Comparison of ENCODE assay signal across 28 mouse cellular contexts in genomic region chr7:27314393-27314792, GRCm38 (mm10). TPM values are rescaled to one million over a fixed set of nuclear protein-coding genes. Genes with fewer than 3 reads are reported as not detected.
DNase-seq lines count a peak whose midpoint lies in the region; ATAC-seq and TF ChIP-seq lines count a peak whose summit lies in the region.
"Had no signal": no experiment of that assay in that cellular context is flagged by ENCODE, and none has a peak within 500 bp of the region (broad histone marks: within the 10 kb centered on the region; RNA-seq: fewer than 3 reads in every experiment).

No protein-coding gene starts in this region.

- ATAC-seq in liver, embryonic 14.5 days (ENCODE audit: insufficient read depth) = no peak
- ATAC-seq in liver, embryonic 12.5 days = no peak
- no peak for ATAC-seq in activated CD4-positive, CD25-positive, alpha-beta regulatory T cell, adult 4 months
- ATAC-seq: hindbrain, embryonic 16.5 days had no signal

- DNase-seq in heart, adult 2 months = no peak
- DNase-seq in heart, embryonic 10.5 days (ENCODE audit: low spot score) = no peak
- no peak for DNase-seq in liver, embryonic 14.5 days (ENCODE audit: low read depth in 3 of 3, low spot score in 3 of 3)
- DNase-seq in induced T-regulatory cell, adult 2 months (ENCODE audit: low read depth) = peak; percentile 29
- no peak for DNase-seq in urinary bladder, adult 2 months (ENCODE audit: low spot score)
- DNase-seq: adrenal gland, postnatal 25 days; cerebellum, adult 2 months; cerebellum, postnatal 36 days; gastrocnemius, postnatal 10 days; heart, postnatal 4 days; kidney, adult 2 months; kidney, postnatal 25 days; layer of hippocampus, adult 9-11 months; right cerebral cortex, adult 18-20 months; thymus, adult 18-20 months; thymus, postnatal 4 days had no signal

- peaks cover 4% of the 10 kb centered on the region for H3K4me1 ChIP-seq in heart, adult 2 months (ENCODE audit: control insufficient read depth, insufficient read depth, low read length)
- peaks cover 12% of the 10 kb centered on the region for H3K4me1 ChIP-seq in heart, embryonic 10.5 days
- H3K4me1 ChIP-seq in liver, embryonic 14.5 days (replicated peaks; ENCODE audit: control insufficient read depth in 2 of 2, insufficient read depth in 2 of 2, low read length in 1 of 2) = no peaks in the 10 kb centered on the region
- H3K4me1 ChIP-seq in liver, embryonic 12.5 days = peaks cover 6% of the 10 kb centered on the region
- no peaks in the 10 kb centered on the region for H3K4me1 ChIP-seq in ES-Bruce4 (ENCODE audit: control insufficient read depth, insufficient read depth, low read length)

- no peaks in the 10 kb centered on the region for H3K27me3 ChIP-seq in heart, adult 2 months (ENCODE audit: control insufficient read depth, insufficient read depth, low read length)
- H3K27me3 ChIP-seq in heart, embryonic 10.5 days (ENCODE audit: insufficient read depth, poor library complexity, severe bottlenecking) = peaks cover 27% of the 10 kb centered on the region
- H3K27me3 ChIP-seq in liver, embryonic 14.5 days (ENCODE audit: control insufficient read depth, insufficient read depth, low read length) = peaks cover 9% of the 10 kb centered on the region
- H3K27me3 ChIP-seq in liver, embryonic 12.5 days (replicated peaks) = peaks cover 42% of the 10 kb centered on the region
- no peaks in the 10 kb centered on the region for H3K27me3 ChIP-seq in ES-Bruce4 (ENCODE audit: control insufficient read depth, insufficient read depth, low read length, poor library complexity, severe bottlenecking)
- H3K27me3 ChIP-seq: lung, embryonic 15.5 days had no signal

- H3K79me2 ChIP-seq in heart, adult 2 months (replicated peaks; ENCODE audit: control insufficient read depth, insufficient read depth, low read length) = no peaks in the 10 kb centered on the region

- intact Hi-C loops in heart, adult 2 months (cut with DNase I) = no loop called here

- H3K9me3 ChIP-seq in heart, embryonic 10.5 days = peaks cover 10% of the 10 kb centered on the region; the same call in 1 of the 2 replicates
- H3K9me3 ChIP-seq in liver, embryonic 14.5 days (ENCODE audit: control insufficient read depth, low read length) = peaks cover 2% of the 10 kb centered on the region; the same call in 1 of the 2 replicates
- peaks cover 14% of the 10 kb centered on the region; the same call in 1 of the 2 replicates for H3K9me3 ChIP-seq in liver, embryonic 12.5 days (replicated peaks)
- peaks cover 19% of the 10 kb centered on the region for H3K9me3 ChIP-seq in ES-Bruce4 (replicated peaks; ENCODE audit: control insufficient read depth, insufficient read depth, low read length, poor library complexity, severe bottlenecking)

- 93% methylated on average over 3 of the region's 3 CpGs for WGBS in heart, adult 2 months
- WGBS in heart, embryonic 10.5 days = 88% methylated on average over 3 of the region's 3 CpGs
- WGBS in liver, embryonic 14.5 days (ENCODE audit: insufficient replicate concordance) = 75% methylated on average over 3 of the region's 3 CpGs
- 82% methylated on average over 3 of the region's 3 CpGs for WGBS in liver, embryonic 12.5 days (ENCODE audit: insufficient replicate concordance)

- no peak overlapping the region for H3K27ac ChIP-seq in heart, adult 2 months
- no peak overlapping the region for H3K27ac ChIP-seq in heart, embryonic 10.5 days
- H3K27ac ChIP-seq in liver, embryonic 14.5 days = no peak overlapping the region
- H3K27ac ChIP-seq in liver, embryonic 12.5 days = no peak overlapping the region
- no peak overlapping the region for H3K27ac ChIP-seq in ES-Bruce4 (ENCODE audit: insufficient read depth, low read length)
- H3K27ac ChIP-seq: heart, embryonic 15.5 days; limb, embryonic 12.5 days; lung, embryonic 15.5 days; macrophage; neural tube, embryonic 13.5 days had no signal

- H3K36me3 ChIP-seq in heart, adult 2 months (ENCODE audit: control insufficient read depth, insufficient read depth, low read length) = no peaks in the 10 kb centered on the region
- peaks cover 6% of the 10 kb centered on the region; the same call in 1 of the 2 replicates for H3K36me3 ChIP-seq in heart, embryonic 10.5 days
- no peaks in the 10 kb centered on the region for H3K36me3 ChIP-seq in liver, embryonic 14.5 days (replicated peaks; ENCODE audit: control insufficient read depth, insufficient read depth, low read depth)
- peaks cover 3% of the 10 kb centered on the region; the same call in 1 of the 2 replicates for H3K36me3 ChIP-seq in liver, embryonic 12.5 days
- peaks cover 32% of the 10 kb centered on the region for H3K36me3 ChIP-seq in ES-Bruce4 (ENCODE audit: control insufficient read depth, insufficient read depth, low read length, poor library complexity, severe bottlenecking)

- TF ChIP-seq EP300 in heart, adult 2 months (IDR thresholded peaks at IDR 0.05; ENCODE audit: insufficient read depth, low read depth, low read length) = no peak
- TF ChIP-seq EP300 in liver, embryonic 14.5 days (IDR thresholded peaks at IDR 0.05; ENCODE audit: low read depth) = no peak
- no peak for TF ChIP-seq EP300 in ES-Bruce4 (IDR thresholded peaks at IDR 0.05; ENCODE audit: insufficient read depth, low read depth, low read length)

- no peak for TF ChIP-seq POLR2A in heart, adult 2 months (IDR thresholded peaks at IDR 0.05; ENCODE audit: insufficient read depth, low read depth, low read length)
- TF ChIP-seq POLR2A in ES-Bruce4 (IDR thresholded peaks at IDR 0.05; ENCODE audit: insufficient read depth, low read length) = no peak

- H3K9ac ChIP-seq in heart, adult 2 months (ENCODE audit: low read depth, low read length) = no peak overlapping the region
- no peak overlapping the region for H3K9ac ChIP-seq in liver, embryonic 14.5 days (replicated peaks)
- no peak overlapping the region for H3K9ac ChIP-seq in liver, embryonic 12.5 days
- no peak overlapping the region for H3K9ac ChIP-seq in ES-Bruce4 (ENCODE audit: low read depth, poor library complexity, severe bottlenecking)
- H3K9ac ChIP-seq: heart, embryonic 15.5 days; limb, embryonic 12.5 days; lung, embryonic 15.5 days; neural tube, embryonic 13.5 days had no signal

- TF ChIP-seq CTCF in heart, adult 2 months (IDR thresholded peaks at IDR 0.05) = peak; percentile 57
- TF ChIP-seq CTCF in liver, embryonic 14.5 days (IDR thresholded peaks at IDR 0.05; ENCODE audit: low read depth) = peak; percentile 63
- TF ChIP-seq CTCF in ES-Bruce4 (IDR thresholded peaks at IDR 0.05; ENCODE audit: low read depth, low read length) = peak; percentile 16

- no peak overlapping the region for H3K4me2 ChIP-seq in liver, embryonic 14.5 days (ENCODE audit: low read depth)
- H3K4me2 ChIP-seq in liver, embryonic 12.5 days = no peak overlapping the region
- H3K4me2 ChIP-seq: heart, embryonic 15.5 days; limb, embryonic 12.5 days; lung, embryonic 15.5 days; midbrain, embryonic 11.5 days; neural tube, embryonic 13.5 days had no signal

- H3K4me3 ChIP-seq in heart, adult 2 months = no peak overlapping the region
- H3K4me3 ChIP-seq in heart, embryonic 10.5 days = no peak overlapping the region
- H3K4me3 ChIP-seq in liver, embryonic 14.5 days (ENCODE audit: insufficient read depth in 1 of 2, low read depth in 2 of 2, low read length in 2 of 2) = no peak overlapping the region
- H3K4me3 ChIP-seq in liver, embryonic 12.5 days = no peak overlapping the region
- no peak overlapping the region for H3K4me3 ChIP-seq in ES-Bruce4 (ENCODE audit: low read depth, low read length)
- H3K4me3 ChIP-seq: heart, embryonic 15.5 days; limb, embryonic 12.5 days; lung, embryonic 15.5 days; neural tube, embryonic 13.5 days had no signal

RNA-seq across cellular contexts. Expression of gene Ltbp4, which starts 23.1 kb away (rescaled TPM):
- 100 to 1,000 TPM; 187 to 221 TPM for total RNA-seq in heart, adult 2 months (2021)
- 349 and 374 TPM in 2 replicates for polyA plus RNA-seq in heart, adult 2 months (2012; rRNA removed)
- 19.2 and 23.6 TPM in 2 replicates for polyA plus RNA-seq in heart, embryonic 10.5 days (2016; fragmentation: Nextera tagmentation; extraction: Ambion mirVana)
- 5.2 and 5.5 TPM in 2 replicates for polyA plus RNA-seq in liver, embryonic 14.5 days (2012; rRNA removed)
- polyA plus RNA-seq in liver, embryonic 14.5 days (2014; fragmentation: Nextera tagmentation; extraction: Ambion mirVana) = 2.5 and 3.0 TPM in 2 replicates
- 5.7 TPM in 2 replicates for polyA plus RNA-seq in liver, embryonic 12.5 days (2016; fragmentation: Nextera tagmentation; extraction: Ambion mirVana)
- 66.8 and 72.5 TPM in 2 replicates for polyA plus RNA-seq in ES-Bruce4 (2011; ENCODE audit: insufficient read depth, insufficient read length, low read depth, missing spikeins)
- polyA plus RNA-seq in urinary bladder, adult 2 months (2012; rRNA removed) = 176 and 335 TPM in 2 replicates
- polyA plus RNA-seq in activated CD4-positive, CD25-positive, alpha-beta regulatory T cell, adult 4 months (2017; shearing (Covaris generic)) = 1 to 10 TPM in 1 of 2 experiments, under 1 TPM in 1; 0.94 to 1.3 TPM
- polyA plus RNA-seq: macrophage had no signal

RNA-seq across cellular contexts. Expression of gene Shkbp1, which starts 41.4 kb away (rescaled TPM):
- total RNA-seq in heart, adult 2 months (2021) = 1 to 10 TPM; 4.6 to 7.1 TPM
- polyA plus RNA-seq in heart, adult 2 months (2012; rRNA removed) = 17.3 and 20.2 TPM in 2 replicates
- 48.3 and 50.4 TPM in 2 replicates for polyA plus RNA-seq in heart, embryonic 10.5 days (2016; fragmentation: Nextera tagmentation; extraction: Ambion mirVana)
- polyA plus RNA-seq in liver, embryonic 14.5 days (2012; rRNA removed) = 19.1 and 24.7 TPM in 2 replicates
- polyA plus RNA-seq in liver, embryonic 14.5 days (2014; fragmentation: Nextera tagmentation; extraction: Ambion mirVana) = 11.8 and 15.1 TPM in 2 replicates
- 32.1 and 36.1 TPM in 2 replicates for polyA plus RNA-seq in liver, embryonic 12.5 days (2016; fragmentation: Nextera tagmentation; extraction: Ambion mirVana)
- polyA plus RNA-seq in ES-Bruce4 (2011; ENCODE audit: insufficient read depth, insufficient read length, low read depth, missing spikeins) = 43.6 and 44.5 TPM in 2 replicates
- 39.4 and 46.5 TPM in 2 replicates for polyA plus RNA-seq in urinary bladder, adult 2 months (2012; rRNA removed)
- 10 to 100 TPM; 48.9 to 66.0 TPM for polyA plus RNA-seq in activated CD4-positive, CD25-positive, alpha-beta regulatory T cell, adult 4 months (2017; shearing (Covaris generic))

RNA-seq across cellular contexts. Expression of gene Gm20479, which starts 42.8 kb away (rescaled TPM):
- total RNA-seq in heart, adult 2 months (2021) = under 1 TPM in 1 of 2 experiments, not detected in 1; 0.52 TPM
- polyA plus RNA-seq in heart, adult 2 months (2012; rRNA removed) = not detected in 2 replicates
- 1.3 and 2.1 TPM in 2 replicates for polyA plus RNA-seq in heart, embryonic 10.5 days (2016; fragmentation: Nextera tagmentation; extraction: Ambion mirVana)
- polyA plus RNA-seq in liver, embryonic 14.5 days (2012; rRNA removed) = 0.09 and 0.40 TPM in 2 replicates
- polyA plus RNA-seq in liver, embryonic 14.5 days (2014; fragmentation: Nextera tagmentation; extraction: Ambion mirVana) = not detected in 2 replicates
- polyA plus RNA-seq in liver, embryonic 12.5 days (2016; fragmentation: Nextera tagmentation; extraction: Ambion mirVana) = not detected in 2 replicates
- polyA plus RNA-seq in ES-Bruce4 (2011; ENCODE audit: insufficient read depth, insufficient read length, low read depth, missing spikeins) = 15.8 and 17.1 TPM in 2 replicates
- 0.43 and 0.67 TPM in 2 replicates for polyA plus RNA-seq in urinary bladder, adult 2 months (2012; rRNA removed)
- 1 to 10 TPM; 1.4 to 3.3 TPM for polyA plus RNA-seq in activated CD4-positive, CD25-positive, alpha-beta regulatory T cell, adult 4 months (2017; shearing (Covaris generic))
- total RNA-seq: gastrocnemius, postnatal 10 days; left cerebral cortex, postnatal 10 days had no signal
- polyA plus RNA-seq: cerebellum, adult 2 months; forebrain, embryonic 11.5 days; heart, embryonic 15.5 days; hindbrain, embryonic 16.5 days; kidney, adult 2 months; limb, embryonic 12.5 days; macrophage; midbrain, embryonic 11.5 days; neural tube, embryonic 13.5 days had no signal

RNA-seq across cellular contexts. Expression of gene Numbl, which starts 56.2 kb away (rescaled TPM):
- total RNA-seq in heart, adult 2 months (2021) = 1 to 10 TPM; 3.7 to 6.1 TPM
- 7.8 and 9.7 TPM in 2 replicates for polyA plus RNA-seq in heart, adult 2 months (2012; rRNA removed)
- polyA plus RNA-seq in heart, embryonic 10.5 days (2016; fragmentation: Nextera tagmentation; extraction: Ambion mirVana) = 7.0 and 9.6 TPM in 2 replicates
- polyA plus RNA-seq in liver, embryonic 14.5 days (2012; rRNA removed) = 1.9 and 2.1 TPM in 2 replicates
- 0.72 and 0.83 TPM in 2 replicates for polyA plus RNA-seq in liver, embryonic 14.5 days (2014; fragmentation: Nextera tagmentation; extraction: Ambion mirVana)
- 3.9 and 4.0 TPM in 2 replicates for polyA plus RNA-seq in liver, embryonic 12.5 days (2016; fragmentation: Nextera tagmentation; extraction: Ambion mirVana)
- 32.9 and 38.5 TPM in 2 replicates for polyA plus RNA-seq in ES-Bruce4 (2011; ENCODE audit: insufficient read depth, insufficient read length, low read depth, missing spikeins)
- polyA plus RNA-seq in urinary bladder, adult 2 months (2012; rRNA removed) = 44.1 and 47.3 TPM in 2 replicates
- polyA plus RNA-seq in activated CD4-positive, CD25-positive, alpha-beta regulatory T cell, adult 4 months (2017; shearing (Covaris generic)) = not detected
